Mouse (Mus musculus) heart, embryonic 16.5 days (tissue): ENCODE data around the gene Tmem200a. TPM values are rescaled to one million over a fixed set of nuclear protein-coding genes. Genes with fewer than 3 reads are reported as not detected.

Source experiments
- ATAC-seq: fragments of 200-750 bp; cut with Nextera tagmentation; replicated peaks from 2 replicates; pipeline ENCODE4 v1.8.0; 2017; ENCODE audit warnings: moderate number of reproducible peaks; ENCODE audit not compliant: insufficient read depth, low FRiP score; ENCODE audit errors: extremely low read depth
- H3K27ac ChIP-seq: fragments of 300-500 bp; sonication (generic); 2 replicates; pipeline ENCODE4 v1.5.1; 2014; ENCODE audit warnings: mild to moderate bottlenecking, low read length, control low read depth, moderate library complexity
- H3K27me3 ChIP-seq: fragments of 300-500 bp; sonication (generic); 2 replicates; pipeline ENCODE4 v1.6.1; 2014; ENCODE audit warnings: low read length, mixed read lengths; ENCODE audit not compliant: control insufficient read depth, insufficient read depth
- H3K36me3 ChIP-seq: fragments of 300-500 bp; sonication (generic); 2 replicates; pipeline ENCODE4 v1.6.1; 2014; ENCODE audit not compliant: control insufficient read depth, insufficient read depth
- H3K4me1 ChIP-seq: fragments of 300-500 bp; sonication (generic); 2 replicates; pipeline ENCODE4 v1.6.1; 2014; ENCODE audit warnings: low read length, mixed read lengths; ENCODE audit not compliant: control insufficient read depth, insufficient read depth
- H3K4me2 ChIP-seq: fragments of 300-500 bp; sonication (generic); 2 replicates; pipeline ENCODE4 v1.6.1; 2014; ENCODE audit warnings: low read depth, mild to moderate bottlenecking, control low read depth, low read length
- H3K4me3 ChIP-seq: fragments of 300-500 bp; sonication (generic); 2 replicates; pipeline ENCODE4 v1.5.1; 2014; ENCODE audit warnings: mild to moderate bottlenecking, control low read depth, low read length
- H3K9ac ChIP-seq: fragments of 300-500 bp; sonication (generic); 2 replicates; pipeline ENCODE4 v1.6.1; 2014; ENCODE audit warnings: low read length, control low read depth
- H3K9me3 ChIP-seq: fragments of 300-500 bp; sonication (generic); replicated peaks from 2 replicates; pipeline ENCODE4 v1.6.1; 2016; ENCODE audit warnings: low read length; ENCODE audit not compliant: control insufficient read depth
- WGBS: fragments of 180-500 bp; shearing (Covaris S2); extraction: QIAGEN DNeasy Blood & Tissue Kit; methylation state at CpG from one replicate; pipeline ENCODE4 v1.1.7; 2014; 5-methylcytosine and 5-hydroxymethylcytosine counted together
- polyA plus RNA-seq: library from polyadenylated mRNA; unstranded; fragments of >200 nt; fragmentation: Nextera tagmentation; extraction: Ambion mirVana; gene quantifications from 2 replicates; pipeline ENCODE4 v1.2.1, GENCODE M21; 2015

Gene Tmem200a
- polyA plus RNA-seq, 1 experiment from 2014 or later: 0.63 TPM

DNA sequence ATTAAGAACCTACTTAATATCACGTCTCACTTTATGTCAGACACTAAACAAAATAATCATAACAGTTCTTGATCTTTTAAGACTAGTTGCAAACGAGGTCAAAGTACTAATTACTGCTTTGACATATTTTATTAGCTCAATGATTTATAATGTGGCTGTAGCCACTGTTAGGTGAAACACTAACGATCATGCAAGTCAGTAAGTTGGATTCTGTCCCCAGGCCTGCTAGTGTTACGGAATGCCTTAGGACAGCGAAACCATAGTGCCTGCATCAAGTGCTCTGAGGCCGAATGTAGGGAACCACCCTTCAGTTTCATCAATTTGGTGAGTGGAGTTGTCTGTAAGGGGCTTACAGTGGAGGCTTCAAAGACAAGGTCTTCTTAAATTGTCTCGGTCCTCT is 126.0 kb downstream of the Tmem200a start:
- no peaks in the 10 kb centered on the region for H3K27me3 ChIP-seq
- H3K9me3 ChIP-seq: no peaks in the 10 kb centered on the region
- no peaks in the 10 kb centered on the region for H3K36me3 ChIP-seq
- no peaks in the 10 kb centered on the region for H3K4me1 ChIP-seq
- H3K4me2 ChIP-seq: no peak overlapping the region
- H3K27ac ChIP-seq: no peak overlapping the region
- H3K4me3 ChIP-seq: no peak overlapping the region
- no peak overlapping the region for H3K9ac ChIP-seq
- ATAC-seq: no peak
- WGBS: 72% methylated on average over 7 of the region's 7 CpGs

DNA sequence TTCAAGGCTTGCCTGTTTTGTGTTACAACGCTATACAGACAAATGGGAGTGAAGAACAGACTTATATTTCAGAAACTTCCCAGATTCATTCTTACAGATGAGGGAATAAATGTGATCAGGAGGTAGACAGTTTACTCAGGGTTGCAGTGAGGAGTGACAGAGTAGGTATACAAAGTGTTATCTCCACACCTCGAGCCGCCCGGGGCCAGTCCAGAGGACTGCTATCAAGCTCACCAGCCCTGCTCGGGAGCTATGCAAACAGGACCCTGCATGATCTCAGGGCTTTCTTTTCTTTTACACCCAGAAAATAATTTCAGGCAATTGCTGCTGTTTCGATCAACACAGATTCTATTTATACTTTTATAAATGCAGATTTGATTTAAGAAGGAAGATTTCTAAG is 126.7 kb downstream of the Tmem200a start:
- no peak overlapping the region for H3K9ac ChIP-seq
- 41% methylated on average over 6 of the region's 6 CpGs for WGBS
- H3K9me3 ChIP-seq: no peaks in the 10 kb centered on the region
- H3K36me3 ChIP-seq: no peaks in the 10 kb centered on the region
- ATAC-seq: no peak
- H3K4me1 ChIP-seq: no peaks in the 10 kb centered on the region
- no peak overlapping the region for H3K27ac ChIP-seq
- H3K27me3 ChIP-seq: no peaks in the 10 kb centered on the region
- no peak overlapping the region for H3K4me2 ChIP-seq
- H3K4me3 ChIP-seq: no peak overlapping the region

DNA sequence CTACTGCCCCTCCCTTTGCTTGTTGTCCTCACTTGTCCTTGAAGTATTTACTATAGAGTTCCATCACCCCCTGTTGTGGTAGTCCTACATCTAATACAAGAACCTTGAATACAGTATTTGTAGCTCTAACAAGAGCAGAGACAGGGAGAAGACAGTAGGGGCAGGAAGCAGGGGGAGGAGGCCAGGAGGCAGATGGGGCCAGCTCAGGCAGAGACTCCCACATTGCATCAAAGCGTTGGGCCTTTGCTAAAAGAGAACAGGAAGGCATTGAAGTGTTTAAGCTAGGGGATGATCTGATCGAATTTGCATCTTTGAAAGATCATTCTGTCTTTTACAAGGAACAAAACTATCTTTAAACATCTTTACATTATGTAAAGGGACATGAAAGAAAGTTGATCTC is 133.0 kb downstream of the Tmem200a start:
- Histone ChIP-seq H3K36me3 (no peaks in the 10 kb centered on the region), H3K27ac (no peak overlapping the region), H3K9me3 (no peaks in the 10 kb centered on the region), H3K9ac (no peak overlapping the region), H3K4me1 (no peaks in the 10 kb centered on the region), H3K27me3 (no peaks in the 10 kb centered on the region), H3K4me2 (no peak overlapping the region), H3K4me3 (no peak overlapping the region)
- no peak for ATAC-seq
- 66% methylated on average over 2 of the region's 2 CpGs for WGBS

DNA sequence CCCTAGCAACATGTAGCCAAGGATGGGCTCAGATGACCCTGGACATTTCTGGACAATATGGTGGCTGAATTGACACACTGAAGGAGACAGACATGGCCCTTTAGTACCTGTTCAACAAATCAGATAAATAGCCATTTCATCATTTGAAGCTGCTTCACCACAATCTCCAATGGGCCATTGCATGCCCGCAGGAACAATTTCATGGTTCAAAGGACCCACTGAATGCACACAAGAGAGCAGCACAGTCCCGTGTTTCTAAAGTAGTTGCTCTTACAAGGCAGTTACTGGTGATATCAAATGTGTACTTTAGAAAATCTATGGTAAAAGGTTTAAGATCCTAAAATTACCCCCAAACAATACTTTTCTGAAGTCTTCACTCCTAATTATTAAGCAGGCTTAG is 134.2 kb downstream of the Tmem200a start:
- Histone ChIP-seq H3K27me3 (no peaks in the 10 kb centered on the region), H3K9ac (no peak overlapping the region), H3K27ac (no peak overlapping the region), H3K9me3 (no peaks in the 10 kb centered on the region), H3K36me3 (no peaks in the 10 kb centered on the region), H3K4me2 (no peak overlapping the region), H3K4me1 (no peaks in the 10 kb centered on the region), H3K4me3 (no peak overlapping the region)
- 79% methylated on average over 2 of the region's 2 CpGs for WGBS
- no peak for ATAC-seq

DNA sequence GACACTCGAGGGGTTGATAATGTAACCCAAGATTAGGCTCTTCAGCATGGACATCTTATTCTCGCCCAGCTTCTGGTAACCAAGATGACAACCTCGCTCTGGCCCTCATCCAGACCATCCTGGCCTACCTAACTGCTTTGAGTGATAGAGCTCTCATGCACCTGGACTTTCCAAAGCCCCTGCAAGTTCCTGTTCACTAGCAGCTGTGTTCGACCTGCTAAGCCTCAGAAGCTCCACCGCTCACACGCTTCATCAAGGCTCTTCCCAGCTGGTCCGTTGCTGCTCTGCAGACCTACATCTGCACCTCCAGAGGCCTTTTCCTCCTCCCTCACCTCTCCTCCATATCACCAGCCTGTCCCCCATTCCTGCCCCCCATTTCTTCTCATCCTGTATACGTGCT is 147.1 kb downstream of the Tmem200a start:
- Histone ChIP-seq H3K9ac (no peak overlapping the region), H3K27me3 (no peaks in the 10 kb centered on the region), H3K4me1 (peaks cover 10% of the 10 kb centered on the region), H3K4me2 (no peak overlapping the region), H3K4me3 (no peak overlapping the region), H3K27ac (no peak overlapping the region), H3K36me3 (no peaks in the 10 kb centered on the region), H3K9me3 (no peaks in the 10 kb centered on the region)
- 74% methylated on average over 8 of the region's 8 CpGs for WGBS
- ATAC-seq: no peak

DNA sequence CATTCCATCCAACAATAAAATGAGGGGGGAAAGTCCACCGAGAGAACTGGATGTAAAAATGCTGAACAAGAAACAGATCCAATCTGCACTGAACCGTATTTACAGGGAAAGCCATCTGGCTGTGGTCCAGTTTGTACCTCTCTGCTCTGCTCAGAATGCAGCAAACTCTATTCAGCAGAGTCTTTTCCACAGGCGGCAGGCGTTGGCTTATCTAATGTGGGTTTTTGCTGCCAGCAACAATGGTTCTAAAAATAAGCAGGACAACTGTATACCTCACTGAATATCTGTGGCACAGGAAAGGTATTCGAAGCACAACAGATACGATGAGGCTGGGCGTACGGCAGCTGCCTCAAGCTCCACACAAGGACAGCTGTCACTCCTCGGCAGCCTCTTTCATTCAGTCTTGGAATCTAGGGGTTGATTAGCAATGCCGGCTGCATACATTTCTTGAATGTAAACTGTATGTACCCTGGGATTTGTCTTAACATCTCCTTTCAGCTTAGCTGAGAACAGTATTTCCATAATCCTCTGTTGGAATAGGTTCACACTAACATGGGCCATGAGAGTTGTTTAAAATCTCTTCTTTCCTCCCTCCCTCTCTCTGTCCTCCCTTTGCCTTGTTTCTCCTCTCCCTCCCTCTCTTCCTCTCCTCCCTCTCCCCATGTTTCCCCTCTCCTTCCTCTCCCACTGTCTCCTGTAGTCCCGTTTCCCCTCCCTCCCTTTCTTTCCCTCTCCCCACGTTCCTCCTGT is 149.3 kb downstream of the Tmem200a start:
- peak overlapping the region; percentile 18; the same call in 1 of the 2 replicates for H3K4me3 ChIP-seq
- H3K4me1 ChIP-seq: peaks cover 10% of the 10 kb centered on the region
- H3K9ac ChIP-seq: no peak overlapping the region
- no peaks in the 10 kb centered on the region for H3K36me3 ChIP-seq
- H3K4me2 ChIP-seq: peak overlapping the region; percentile 48
- no peaks in the 10 kb centered on the region for H3K9me3 ChIP-seq
- H3K27me3 ChIP-seq: no peaks in the 10 kb centered on the region
- 8% methylated on average over 12 of the region's 12 CpGs for WGBS
- peak; percentile 88 for ATAC-seq
- H3K27ac ChIP-seq: peak overlapping the region; percentile 74

DNA sequence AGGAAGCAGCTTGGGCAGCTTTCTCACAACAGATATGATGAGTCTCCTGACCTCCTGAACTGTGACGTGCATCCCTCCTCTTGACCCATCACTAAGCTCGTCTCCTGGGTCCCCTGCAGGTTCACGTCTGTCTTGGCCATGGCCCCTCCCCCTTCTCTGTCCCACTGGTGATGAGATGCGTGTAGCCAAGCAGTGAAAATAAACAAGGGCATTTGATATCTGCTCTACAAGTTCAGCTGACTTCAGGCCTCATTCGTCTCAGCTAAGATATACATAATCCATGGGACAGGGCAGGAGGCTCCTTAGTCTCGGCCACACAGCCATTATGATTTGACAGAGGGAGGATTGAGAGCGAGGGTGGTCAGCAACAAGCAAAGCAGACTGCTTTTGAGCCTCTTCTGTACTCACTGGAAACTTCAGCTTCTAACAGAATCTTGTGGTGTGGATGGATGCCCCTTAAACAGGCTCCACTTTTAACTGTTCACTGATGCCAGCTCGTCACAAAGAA is 149.9 kb downstream of the Tmem200a start:
- Histone ChIP-seq H3K4me1 (peaks cover 10% of the 10 kb centered on the region), H3K4me3 (no peak overlapping the region), H3K9me3 (no peaks in the 10 kb centered on the region), H3K4me2 (peak overlapping the region; percentile 48; the same call in 1 of the 2 replicates), H3K27ac (peak overlapping the region; percentile 59), H3K36me3 (no peaks in the 10 kb centered on the region), H3K9ac (no peak overlapping the region), H3K27me3 (no peaks in the 10 kb centered on the region)
- ATAC-seq: no peak; the same call in 1 of the 2 replicates
- 23% methylated on average over 8 of the region's 8 CpGs for WGBS

DNA sequence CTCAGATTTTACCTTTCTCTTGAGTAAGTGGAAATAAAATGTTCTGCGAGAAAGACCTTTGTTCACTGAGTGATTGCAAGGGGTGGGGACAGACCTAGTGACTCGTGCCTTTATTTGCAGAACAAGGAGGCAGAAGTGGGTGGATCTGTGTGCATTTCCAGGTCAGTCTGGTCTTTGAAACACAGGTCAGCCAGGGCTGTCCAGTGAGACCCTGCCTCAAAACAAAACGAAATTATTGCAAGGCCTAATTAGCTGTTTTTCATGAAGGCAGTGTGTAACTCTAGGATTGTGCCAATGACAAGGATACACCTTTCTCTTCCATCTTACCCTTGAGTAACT is 150.4 kb downstream of the Tmem200a start:
- no peak for ATAC-seq
- Histone ChIP-seq H3K9ac (no peak overlapping the region), H3K4me1 (peaks cover 10% of the 10 kb centered on the region), H3K4me3 (no peak overlapping the region), H3K4me2 (no peak overlapping the region), H3K27ac (no peak overlapping the region), H3K9me3 (no peaks in the 10 kb centered on the region), H3K27me3 (no peaks in the 10 kb centered on the region), H3K36me3 (no peaks in the 10 kb centered on the region)
- 65% methylated on average over 3 of the region's 3 CpGs for WGBS

DNA sequence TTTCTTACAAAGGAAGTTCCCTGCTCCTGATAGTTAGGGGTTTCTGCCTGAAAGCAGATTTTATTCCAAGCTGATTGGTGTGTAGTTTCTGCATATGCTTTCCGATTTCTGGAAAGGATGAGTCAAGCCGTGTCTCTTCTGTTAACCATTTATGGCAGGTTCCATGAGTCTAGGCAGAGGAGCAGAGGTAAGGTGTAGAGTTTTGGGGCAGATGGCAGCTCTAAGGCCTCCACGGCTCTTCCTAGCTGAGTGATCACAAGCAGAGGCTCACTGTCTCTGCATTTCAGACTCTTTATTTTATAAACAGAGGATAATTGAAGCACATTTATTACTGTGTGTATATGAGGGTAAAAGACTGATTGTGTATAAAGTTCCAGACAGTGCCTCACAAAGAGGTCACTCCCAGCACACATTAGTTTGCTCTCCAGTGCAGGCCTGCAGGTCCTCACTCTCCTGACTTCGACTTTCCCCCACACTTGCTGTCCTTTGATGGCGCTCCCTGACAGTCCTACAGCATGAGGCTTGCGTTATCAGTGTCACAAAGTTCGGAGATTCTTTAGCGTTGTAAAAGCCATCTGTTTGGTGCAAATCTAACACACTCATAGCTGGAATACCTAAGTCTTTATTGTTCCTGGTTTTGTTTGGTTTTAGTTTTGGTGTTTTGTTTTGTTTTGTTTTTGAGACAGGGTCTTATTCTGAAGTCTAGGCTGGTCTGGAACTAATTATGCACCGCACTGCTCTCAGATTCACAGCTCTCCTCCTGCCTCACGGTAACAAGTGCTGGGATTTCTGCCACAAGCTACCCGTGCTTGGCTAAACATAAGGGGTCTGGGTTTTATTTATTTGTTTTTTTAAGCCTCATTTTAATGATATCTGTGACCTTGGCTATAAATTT is 151.1 kb downstream of the Tmem200a start:
- Histone ChIP-seq H3K4me1 (peaks cover 10% of the 10 kb centered on the region), H3K27me3 (no peaks in the 10 kb centered on the region), H3K9ac (no peak overlapping the region), H3K27ac (no peak overlapping the region), H3K4me3 (no peak overlapping the region), H3K9me3 (no peaks in the 10 kb centered on the region), H3K36me3 (no peaks in the 10 kb centered on the region), H3K4me2 (no peak overlapping the region)
- ATAC-seq: no peak
- 46% methylated on average over 11 of the region's 11 CpGs for WGBS
